Mouse (Mus musculus) erythroblast, embryonic 14.5 days (primary cell): ENCODE results near the gene Gtf2ird1.

Experiments used
- GATA1 ChIP-seq: IDR thresholded peaks from 2 replicates; pipeline ENCODE4 v1.6.1; 2012; ENCODE audit warnings: low read length, inconsistent platforms, mixed read lengths
- TAL1 ChIP-seq: IDR thresholded peaks from 3 replicates; pipeline ENCODE4 v1.6.1; 2012; ENCODE audit warnings: low read length, inconsistent platforms, mixed read lengths

- TF ChIP-seq GATA1 (no peak), TAL1 (no peak)
These were observed 17.0 kb downstream of the Gtf2ird1 start for GRCm38 (mm10) chr5:134439481-134439880.
